Mouse (Mus musculus): ENCODE results near the gene Crat. TPM values are rescaled to one million over a fixed set of nuclear protein-coding genes. Genes with fewer than 3 reads are reported as not detected.

Gene Crat
- polyA plus RNA-seq, 1 experiment = 55.0 TPM

- TF ChIP-seq FLI1 (IDR thresholded peaks at IDR 0.05; ENCODE audit: low read length) (no peak), GATA1 (IDR thresholded peaks at IDR 0.05; ENCODE audit: borderline replicate concordance, low read length) (no peak)
- Histone ChIP-seq H3K9me3 (no peaks in the 10 kb centered on the region), H3K36me3 (replicated peaks; ENCODE audit: low read length) (peaks cover 95% of the 10 kb centered on the region), H3K4me3 (replicated peaks) (peak overlapping the region; percentile 50), H3K4me1 (peaks cover 84% of the 10 kb centered on the region), H3K27me3 (replicated peaks) (no peaks in the 10 kb centered on the region)
These were observed 6.0 kb downstream of the Crat start for GRCm38 (mm10) chr2:30409454-30410176.

- TF ChIP-seq FLI1 (IDR thresholded peaks at IDR 0.05; ENCODE audit: low read length) (no peak), GATA1 (IDR thresholded peaks at IDR 0.05; ENCODE audit: borderline replicate concordance, low read length) (no peak)
- Histone ChIP-seq H3K9me3 (no peaks in the 10 kb centered on the region), H3K36me3 (replicated peaks; ENCODE audit: low read length) (peaks cover 98% of the 10 kb centered on the region), H3K4me3 (replicated peaks) (peak overlapping the region; percentile 30), H3K27me3 (replicated peaks) (no peaks in the 10 kb centered on the region), H3K4me1 (peaks cover 77% of the 10 kb centered on the region)
These were observed 7.0 kb downstream of the Crat start for GRCm38 (mm10) chr2:30408452-30409100.

- TF ChIP-seq FLI1 (IDR thresholded peaks at IDR 0.05; ENCODE audit: low read length) (no peak), GATA1 (IDR thresholded peaks at IDR 0.05; ENCODE audit: borderline replicate concordance, low read length) (no peak)
- no peaks in the 10 kb centered on the region for H3K9me3 ChIP-seq
- peaks cover 73% of the 10 kb centered on the region for H3K4me1 ChIP-seq
- H3K27me3 ChIP-seq (replicated peaks) = no peaks in the 10 kb centered on the region
- H3K36me3 ChIP-seq (replicated peaks; ENCODE audit: low read length) = peaks cover 98% of the 10 kb centered on the region
- peak overlapping the region; percentile 69 for H3K4me3 ChIP-seq (replicated peaks)
These were observed 7.8 kb downstream of the Crat start for GRCm38 (mm10) chr2:30407778-30408177.

GRCm38 (mm10) chr2:30407221-30407620 lies 8.4 kb downstream of the Crat start:
- Histone ChIP-seq H3K27me3 (replicated peaks) (no peaks in the 10 kb centered on the region), H3K4me3 (replicated peaks) (peak overlapping the region; percentile 70), H3K9me3 (no peaks in the 10 kb centered on the region), H3K4me1 (peaks cover 71% of the 10 kb centered on the region), H3K36me3 (replicated peaks; ENCODE audit: low read length) (peaks cover 98% of the 10 kb centered on the region)
- TF ChIP-seq FLI1 (IDR thresholded peaks at IDR 0.05; ENCODE audit: low read length) (no peak), GATA1 (IDR thresholded peaks at IDR 0.05; ENCODE audit: borderline replicate concordance, low read length) (no peak)

GRCm38 (mm10) chr2:30403870-30404269 lies 11.7 kb downstream of the Crat start:
- TF ChIP-seq FLI1 (IDR thresholded peaks at IDR 0.05; ENCODE audit: low read length) (no peak), GATA1 (IDR thresholded peaks at IDR 0.05; ENCODE audit: borderline replicate concordance, low read length) (no peak)
- Histone ChIP-seq H3K4me3 (replicated peaks) (peak overlapping the region; percentile 66), H3K4me1 (peaks cover 51% of the 10 kb centered on the region), H3K9me3 (no peaks in the 10 kb centered on the region), H3K27me3 (replicated peaks) (no peaks in the 10 kb centered on the region), H3K36me3 (replicated peaks; ENCODE audit: low read length) (peaks cover 100% of the 10 kb centered on the region)

- no peak overlapping the region for H3K4me3 ChIP-seq (replicated peaks)
- H3K9me3 ChIP-seq = no peaks in the 10 kb centered on the region
- H3K4me1 ChIP-seq = peaks cover 51% of the 10 kb centered on the region
- TF ChIP-seq GATA1 (IDR thresholded peaks at IDR 0.05; ENCODE audit: borderline replicate concordance, low read length) = no peak
- no peak for TF ChIP-seq FLI1 (IDR thresholded peaks at IDR 0.05; ENCODE audit: low read length)
- no peaks in the 10 kb centered on the region for H3K27me3 ChIP-seq (replicated peaks)
- peaks cover 100% of the 10 kb centered on the region for H3K36me3 ChIP-seq (replicated peaks; ENCODE audit: low read length)
These were observed 12.8 kb downstream of the Crat start for GRCm38 (mm10) chr2:30402843-30403242.

GRCm38 (mm10) chr2:30402351-30402826 lies 13.2 kb downstream of the Crat start:
- no peaks in the 10 kb centered on the region for H3K27me3 ChIP-seq (replicated peaks)
- no peak for TF ChIP-seq GATA1 (IDR thresholded peaks at IDR 0.05; ENCODE audit: borderline replicate concordance, low read length)
- TF ChIP-seq FLI1 (IDR thresholded peaks at IDR 0.05; ENCODE audit: low read length) = no peak
- H3K36me3 ChIP-seq (replicated peaks; ENCODE audit: low read length) = peaks cover 100% of the 10 kb centered on the region
- H3K9me3 ChIP-seq = no peaks in the 10 kb centered on the region
- no peak overlapping the region for H3K4me3 ChIP-seq (replicated peaks)
- peaks cover 47% of the 10 kb centered on the region for H3K4me1 ChIP-seq

- Histone ChIP-seq H3K4me1 (peaks cover 39% of the 10 kb centered on the region), H3K4me3 (replicated peaks) (no peak overlapping the region), H3K9me3 (no peaks in the 10 kb centered on the region), H3K36me3 (replicated peaks; ENCODE audit: low read length) (peaks cover 100% of the 10 kb centered on the region), H3K27me3 (replicated peaks) (no peaks in the 10 kb centered on the region)
- TF ChIP-seq FLI1 (IDR thresholded peaks at IDR 0.05; ENCODE audit: low read length) = no peak
- TF ChIP-seq GATA1 (IDR thresholded peaks at IDR 0.05; ENCODE audit: borderline replicate concordance, low read length) = no peak
These were observed 14.0 kb downstream of the Crat start for GRCm38 (mm10) chr2:30401581-30401980.

- Histone ChIP-seq H3K4me3 (replicated peaks) (no peak overlapping the region), H3K36me3 (replicated peaks; ENCODE audit: low read length) (peaks cover 99% of the 10 kb centered on the region), H3K4me1 (peaks cover 53% of the 10 kb centered on the region), H3K9me3 (no peaks in the 10 kb centered on the region), H3K27me3 (replicated peaks) (no peaks in the 10 kb centered on the region)
- TF ChIP-seq GATA1 (IDR thresholded peaks at IDR 0.05; ENCODE audit: borderline replicate concordance, low read length) = no peak
- no peak for TF ChIP-seq FLI1 (IDR thresholded peaks at IDR 0.05; ENCODE audit: low read length)
These were observed 16.1 kb downstream of the Crat start for GRCm38 (mm10) chr2:30399191-30400171.
